Mouse (Mus musculus) lung, postnatal 25 days (tissue): Measurements from ENCODE around the gene Ankfn1.

ENCODE experiments used
- DNase-seq: peaks from one replicate; pipeline ENCODE4 v3.0.0; 2022; ENCODE audit warnings: low spot score

Ankfn1 gene

DNA sequence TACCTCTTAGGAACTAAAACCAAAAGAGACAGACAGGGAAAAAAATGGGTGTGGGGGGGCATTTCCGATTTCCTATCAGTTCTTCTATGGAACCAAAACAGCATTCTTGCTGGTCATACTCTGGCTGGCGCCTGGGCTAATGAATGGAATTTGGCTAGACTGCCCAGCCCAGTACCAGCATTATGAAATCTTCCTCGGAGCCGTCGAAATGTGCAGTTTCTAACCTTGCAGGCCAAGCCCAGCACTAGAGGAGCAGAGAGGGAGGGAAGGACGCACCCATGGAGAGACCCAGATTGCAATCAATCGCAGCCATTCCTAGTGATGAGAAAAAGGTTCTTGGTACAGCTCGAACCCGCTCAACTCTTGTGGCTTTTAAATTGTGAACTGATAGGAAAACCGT, 315.2 kb downstream of the Ankfn1 start:
- no peak for DNase-seq

DNA sequence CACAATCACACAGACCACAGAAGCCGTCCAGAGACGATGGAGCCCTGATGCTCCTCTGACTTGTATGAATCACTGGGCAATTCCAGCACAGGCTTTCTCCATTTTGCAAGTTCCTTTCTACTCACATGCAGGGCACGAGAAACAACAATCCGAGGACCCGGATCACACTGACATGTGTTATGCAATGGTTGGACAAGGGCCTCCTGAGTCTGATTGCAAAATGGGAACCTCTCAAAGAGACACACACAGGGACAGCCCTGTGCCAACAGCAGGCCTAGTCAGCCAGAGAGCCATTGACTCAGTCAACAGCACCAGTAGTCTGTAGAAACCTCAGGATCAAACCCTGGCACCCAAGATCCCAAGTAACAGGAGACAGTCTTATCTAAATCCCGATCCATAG, 318.0 kb downstream of the Ankfn1 start:
- peak; percentile 55 for DNase-seq

DNA sequence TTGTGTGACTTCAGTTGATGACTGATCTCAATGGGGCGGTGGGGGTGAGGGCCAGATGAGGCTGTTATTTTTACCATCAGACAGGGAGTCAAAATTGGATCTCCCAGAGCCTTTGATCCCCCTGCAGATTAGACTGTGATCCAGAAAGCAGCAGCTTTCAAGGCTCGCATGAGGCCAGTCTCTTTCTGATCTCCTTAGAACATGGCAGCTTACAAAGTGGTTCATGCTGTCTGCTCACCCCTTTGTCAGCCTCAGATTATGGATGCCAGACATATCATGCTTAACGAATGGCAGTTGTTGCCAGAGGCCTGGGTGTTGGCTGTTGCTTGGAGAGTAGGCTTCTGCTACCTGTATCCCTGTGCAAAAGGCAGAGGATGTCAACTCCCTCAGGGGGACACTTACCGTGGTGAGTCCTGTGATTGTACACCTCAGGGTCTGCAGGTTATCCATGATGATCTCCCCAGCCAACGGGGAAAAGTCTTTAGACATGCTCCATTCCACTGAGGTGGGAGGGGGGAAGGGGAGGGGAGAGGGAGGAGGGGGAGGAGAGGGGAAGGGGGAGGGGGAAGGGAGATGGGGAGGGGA, 321.7 kb downstream of the Ankfn1 start:
- no peak for DNase-seq

DNA sequence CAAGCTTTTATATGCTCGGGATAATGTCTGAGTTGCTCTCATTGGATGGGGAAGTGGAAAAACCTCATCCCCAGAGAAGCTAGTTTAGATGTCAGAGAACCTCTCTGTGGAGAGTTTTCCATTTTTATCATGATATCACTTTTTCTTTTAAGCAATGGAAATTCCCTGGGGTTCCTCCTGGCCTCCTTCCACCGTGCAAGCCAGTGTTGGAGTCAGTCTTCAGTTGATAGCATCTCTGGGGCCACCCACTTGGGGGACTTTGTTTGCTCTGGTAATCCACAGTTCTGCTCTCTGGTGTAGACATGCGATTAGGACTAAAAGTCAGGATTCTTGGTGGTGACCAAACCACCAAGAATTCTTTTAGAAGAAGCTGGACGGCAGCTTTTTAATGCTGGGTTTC, 322.8 kb downstream of the Ankfn1 start:
- DNase-seq: no peak

DNA sequence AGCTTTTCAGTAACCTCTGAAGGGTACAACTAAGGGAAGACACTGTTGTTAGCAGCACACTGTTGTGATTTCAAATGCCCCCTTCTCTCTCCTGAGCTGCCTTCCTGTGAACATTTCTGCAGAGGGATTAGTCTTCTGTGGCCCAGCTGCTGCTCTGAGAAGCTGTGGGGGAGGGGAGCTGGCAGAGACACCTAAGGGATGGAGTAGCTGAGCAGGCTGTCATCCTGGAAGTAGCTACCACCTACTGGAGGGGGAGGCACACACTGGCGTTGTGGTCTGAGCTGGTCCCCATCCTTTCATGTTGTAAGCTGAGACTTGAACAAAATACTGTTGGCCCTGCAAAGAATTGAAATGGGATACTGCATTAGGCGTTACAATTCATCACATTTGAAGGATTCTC, 324.6 kb downstream of the Ankfn1 start:
- DNase-seq: no peak

DNA sequence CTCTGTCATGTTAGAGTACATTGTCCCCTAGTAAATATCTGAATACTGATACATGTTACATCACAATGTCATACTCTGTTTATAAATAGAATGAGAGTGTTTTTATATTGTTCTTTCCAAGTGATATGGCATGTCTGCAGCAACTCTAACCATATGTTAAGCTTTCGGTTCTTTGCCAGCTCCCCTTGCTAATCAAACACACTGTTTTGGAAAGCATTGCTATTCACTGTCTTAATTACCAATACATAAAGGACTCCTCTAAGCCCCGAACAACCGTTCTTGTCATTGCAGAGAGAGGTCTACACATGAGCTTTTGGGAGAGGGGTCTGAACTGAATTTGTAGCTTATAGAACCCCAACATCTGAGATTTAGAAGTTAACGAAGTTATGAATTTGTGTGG, 327.0 kb downstream of the Ankfn1 start:
- DNase-seq: no peak

DNA sequence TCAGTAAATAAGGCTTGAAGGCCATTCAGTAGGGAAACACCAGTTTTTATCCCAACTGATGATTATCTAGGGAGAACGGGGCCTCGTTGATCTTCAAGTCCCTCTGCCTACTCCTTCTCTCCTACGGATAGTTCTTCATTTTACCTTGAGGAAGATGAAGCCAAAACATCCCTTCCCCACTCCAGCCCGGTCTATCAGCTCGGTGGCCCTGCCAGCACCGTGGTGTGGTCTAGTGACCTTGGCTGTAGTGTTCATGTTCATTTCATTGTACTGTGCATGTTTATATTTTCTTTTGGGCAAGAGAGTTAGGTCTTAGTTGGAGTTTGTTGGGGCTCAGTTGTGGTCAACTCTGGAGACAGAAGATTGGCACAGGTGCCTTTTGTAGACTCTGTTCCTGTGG, 328.5 kb downstream of the Ankfn1 start:
- DNase-seq: no peak

DNA sequence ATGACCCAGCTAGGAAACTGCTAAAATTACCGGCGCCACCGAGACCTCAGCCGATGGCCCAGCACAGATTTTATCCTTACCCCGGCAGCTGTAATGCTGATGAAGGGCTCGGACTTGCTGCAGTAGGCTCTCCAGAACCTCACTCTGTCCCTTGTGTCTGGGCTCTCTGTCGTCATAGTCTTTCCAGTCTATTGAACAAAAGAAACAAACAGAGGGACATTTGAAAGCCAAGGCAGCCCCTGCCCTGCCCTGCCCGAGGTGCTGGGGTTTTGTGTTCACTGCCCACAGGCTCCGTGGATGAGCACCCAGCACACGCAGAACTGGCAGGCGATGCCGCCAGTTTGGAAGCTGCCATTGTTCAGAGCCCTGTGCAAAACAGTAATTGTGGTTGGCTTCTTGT, 330.0 kb downstream of the Ankfn1 start:
- no peak for DNase-seq

DNA sequence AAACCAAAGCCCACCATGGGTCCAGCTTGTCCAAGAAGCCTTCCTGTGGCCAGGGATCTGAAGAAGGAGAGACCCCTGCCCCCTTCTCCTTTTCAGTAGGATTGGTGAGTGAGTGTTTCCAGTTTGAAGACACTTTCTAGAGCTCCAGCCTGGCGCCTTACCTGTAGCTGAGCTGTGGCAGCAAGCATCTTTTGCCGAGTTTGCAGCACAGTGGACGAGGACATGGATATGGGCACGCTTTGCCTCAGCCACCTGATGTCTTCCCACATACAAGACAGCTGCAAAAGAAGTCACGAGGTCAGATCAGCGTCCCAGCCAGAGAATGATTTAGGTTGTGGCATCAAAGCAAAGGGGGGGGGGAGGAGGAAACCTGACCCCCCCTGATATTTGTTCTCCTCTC, 336.9 kb downstream of the Ankfn1 start:
- DNase-seq: no peak

DNA sequence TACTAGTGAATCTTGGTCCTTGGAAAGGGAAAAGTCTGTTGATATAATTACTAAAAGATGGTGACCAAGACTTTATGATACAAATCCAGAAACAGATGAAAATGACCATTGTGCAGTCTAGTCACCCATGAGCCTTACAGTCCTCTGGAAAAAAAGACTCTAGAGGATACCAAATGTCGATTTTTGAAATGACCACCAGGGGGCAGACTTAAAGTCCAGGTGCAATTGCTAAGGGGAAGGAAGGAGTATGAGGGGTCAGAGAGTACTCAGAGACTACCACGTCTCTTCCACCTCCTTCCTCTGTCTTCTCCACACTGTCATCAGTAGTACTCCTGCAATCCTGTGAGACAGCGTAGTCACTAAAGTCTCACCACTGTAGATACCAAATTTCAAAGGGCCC, 353.1 kb downstream of the Ankfn1 start:
- peak; percentile 25 for DNase-seq

DNA sequence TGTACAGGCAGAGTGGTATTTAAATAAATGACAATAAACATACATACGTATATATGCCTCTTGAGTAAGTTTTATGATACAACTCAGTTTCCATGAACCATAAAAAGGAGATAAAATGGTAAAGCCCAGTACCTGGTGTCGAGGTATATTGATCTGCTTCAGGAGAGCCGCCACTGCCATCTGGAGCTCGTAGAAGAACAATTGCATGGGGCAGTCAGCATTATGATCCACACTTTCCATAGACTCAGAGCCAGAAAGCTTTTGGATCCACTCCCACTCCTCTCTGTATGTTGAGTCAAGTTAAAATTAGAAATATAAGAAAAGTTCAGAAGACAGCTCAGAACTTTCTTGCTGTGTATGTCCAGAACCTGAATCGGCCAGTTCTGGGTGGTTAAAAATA, 354.8 kb downstream of the Ankfn1 start:
- no peak for DNase-seq

DNA sequence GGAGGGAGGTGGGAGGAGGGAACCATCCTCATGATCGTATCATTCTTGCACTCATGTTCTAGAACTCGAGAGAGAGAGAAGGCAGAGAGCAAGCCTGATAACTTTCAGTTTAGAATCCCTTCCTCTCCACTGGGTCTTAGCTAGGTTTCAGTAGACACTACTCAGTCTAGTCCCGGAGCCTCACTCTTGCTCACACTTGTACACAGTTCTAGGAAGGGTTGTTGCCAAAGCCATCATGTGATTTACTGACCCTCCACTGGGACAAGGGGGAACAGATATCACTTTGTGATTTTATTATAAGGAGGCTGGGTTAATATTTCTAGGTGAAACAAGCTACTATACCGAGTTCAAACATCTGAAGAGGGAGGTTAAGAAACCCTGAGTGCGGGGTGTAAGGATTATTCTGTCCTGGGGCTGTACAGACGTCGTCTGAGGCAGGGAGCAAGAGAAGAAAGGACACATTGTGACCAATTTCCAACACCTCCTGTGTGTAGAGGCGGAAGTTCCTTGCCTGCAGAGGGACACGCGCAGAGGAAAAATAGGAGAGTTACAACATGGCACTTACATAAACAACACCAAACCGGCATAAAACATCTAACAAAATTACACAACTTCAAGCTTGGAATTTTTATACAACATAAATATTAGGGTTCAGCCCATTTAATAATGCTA, 356.6 kb downstream of the Ankfn1 start:
- DNase-seq: no peak

DNA sequence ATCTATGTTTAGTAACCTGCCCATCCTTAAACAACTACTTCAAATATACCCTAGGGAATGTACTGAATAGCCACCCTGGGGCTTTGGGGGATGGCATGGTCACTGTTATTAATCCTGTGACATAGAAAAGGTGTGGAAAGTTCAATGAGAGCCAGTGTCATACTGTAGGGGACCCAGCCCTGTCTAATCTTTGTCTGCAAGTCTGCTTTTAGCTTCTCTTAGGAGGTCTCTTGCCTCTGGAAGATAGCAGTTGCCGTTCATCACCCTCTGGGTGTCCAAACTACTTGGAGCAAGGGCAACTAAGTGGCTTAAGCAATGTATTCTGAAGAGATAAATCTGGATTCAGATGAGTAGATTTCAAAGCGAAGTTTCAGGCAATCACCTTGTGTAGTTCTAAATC, 357.6 kb downstream of the Ankfn1 start:
- DNase-seq: no peak

DNA sequence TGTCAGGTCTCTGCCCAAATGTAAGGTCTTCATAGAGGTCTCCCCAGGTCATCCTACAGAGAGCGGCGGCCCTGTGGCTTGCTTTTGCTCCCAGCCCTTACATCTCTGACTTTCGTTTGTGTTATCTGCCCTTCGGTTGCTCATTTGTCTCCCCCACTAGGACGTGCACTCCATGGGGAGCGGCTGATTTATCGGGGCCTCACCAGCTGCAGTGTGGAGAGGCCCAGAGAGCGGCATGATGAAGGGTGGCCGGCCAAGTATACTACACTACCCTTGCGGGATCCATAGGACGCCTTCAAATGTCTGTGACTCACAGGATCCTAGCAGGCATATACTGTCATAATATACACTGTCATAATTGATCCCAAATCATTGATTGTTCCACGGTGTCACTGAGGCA, 358.8 kb downstream of the Ankfn1 start:
- DNase-seq: no peak

DNA sequence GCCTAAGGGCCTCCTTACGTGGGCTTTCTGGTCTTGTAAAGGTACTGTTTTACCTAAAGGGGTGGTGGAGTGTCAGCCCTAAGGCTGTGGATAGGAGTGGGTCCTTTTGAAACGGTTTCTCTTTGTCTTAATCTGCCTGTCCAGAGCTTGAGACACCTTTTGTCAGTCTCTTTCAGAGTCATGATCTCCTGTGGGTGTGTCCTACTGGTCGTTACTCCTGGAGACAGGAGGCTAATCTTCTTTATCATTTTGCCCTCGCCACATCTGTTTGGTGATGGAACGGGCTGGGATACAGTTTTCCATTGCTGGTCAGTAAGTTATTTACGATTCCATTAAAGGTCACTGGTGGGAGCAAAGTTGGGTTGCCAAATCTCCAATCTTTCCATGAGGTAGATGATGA, 360.7 kb downstream of the Ankfn1 start:
- no peak for DNase-seq

DNA sequence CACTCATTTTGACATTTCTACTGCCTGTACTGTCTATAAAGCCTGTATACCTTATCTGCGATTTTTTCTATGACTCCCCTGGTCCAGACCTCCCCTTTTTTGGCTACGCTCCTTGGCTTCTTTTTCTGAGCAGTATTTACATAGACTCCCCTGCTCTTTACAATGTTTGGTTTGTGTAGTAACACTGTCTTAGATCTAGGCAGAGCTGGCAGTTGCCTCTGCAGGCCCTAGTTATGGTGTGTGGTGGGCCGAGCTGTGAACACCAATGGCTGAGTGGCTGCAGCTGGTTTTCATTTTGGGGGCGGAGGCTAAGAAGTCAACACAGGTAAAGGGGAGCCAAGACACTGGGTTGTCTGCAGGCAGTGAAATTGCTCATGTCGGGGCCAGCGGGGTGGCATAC, 368.7 kb downstream of the Ankfn1 start:
- DNase-seq: no peak

DNA sequence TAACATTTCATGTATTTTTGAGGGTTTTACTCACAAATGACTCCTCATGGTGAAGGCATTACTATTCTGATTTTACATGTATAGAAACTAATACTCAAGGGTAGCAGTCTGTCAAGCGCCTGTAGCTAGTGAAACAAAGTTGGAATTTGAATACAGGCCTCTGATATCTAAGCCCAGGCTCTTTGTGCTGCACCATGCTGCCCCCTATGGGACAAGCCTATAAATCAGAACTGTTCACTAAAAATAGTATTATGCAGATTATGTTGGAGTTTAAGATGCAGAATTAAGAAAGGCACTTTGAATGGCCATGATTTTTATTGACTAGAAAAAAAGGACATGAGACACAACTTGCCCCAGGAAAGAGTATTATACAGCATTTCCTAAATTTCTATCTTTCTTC, 373.0 kb downstream of the Ankfn1 start:
- no peak for DNase-seq

DNA sequence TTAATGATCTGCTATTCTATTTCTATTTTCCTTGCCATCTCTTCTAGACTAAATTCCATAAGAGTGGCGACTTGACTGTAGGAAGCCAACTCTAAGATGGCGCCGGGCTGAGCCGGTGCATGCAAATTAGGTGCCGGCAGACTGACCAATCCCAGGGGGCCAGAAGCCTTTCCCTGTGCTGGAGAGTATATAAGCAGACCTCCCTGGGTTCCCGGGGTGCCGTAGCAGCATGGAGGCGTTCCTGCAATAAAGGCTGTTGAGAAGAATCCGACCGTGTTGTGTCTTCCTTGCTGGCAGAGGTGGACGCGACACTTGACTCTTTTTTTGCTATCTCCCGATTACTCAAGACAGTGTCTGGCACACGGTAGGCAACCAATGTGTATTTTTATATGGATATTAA, 374.0 kb downstream of the Ankfn1 start:
- DNase-seq: no peak

DNA sequence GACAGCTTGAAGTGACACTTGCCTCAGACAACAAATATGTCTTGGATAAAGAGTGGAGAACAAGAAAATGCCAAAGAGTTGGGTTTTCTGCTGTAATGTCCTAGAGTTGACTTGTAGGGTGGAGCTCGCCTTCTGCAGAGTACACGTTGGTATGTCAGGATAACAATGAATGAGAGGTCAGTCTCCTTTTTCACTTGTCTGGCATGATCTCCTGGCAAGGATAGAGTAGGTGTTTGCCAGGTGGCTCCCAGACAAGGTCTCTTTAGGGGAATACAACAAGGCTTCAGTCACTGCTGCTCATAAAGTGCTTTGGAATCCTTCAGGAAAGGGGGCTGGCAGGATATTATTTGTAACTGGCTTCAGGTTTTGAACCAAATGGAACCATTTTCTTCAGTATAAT, 388.6 kb downstream of the Ankfn1 start:
- no peak for DNase-seq

DNA sequence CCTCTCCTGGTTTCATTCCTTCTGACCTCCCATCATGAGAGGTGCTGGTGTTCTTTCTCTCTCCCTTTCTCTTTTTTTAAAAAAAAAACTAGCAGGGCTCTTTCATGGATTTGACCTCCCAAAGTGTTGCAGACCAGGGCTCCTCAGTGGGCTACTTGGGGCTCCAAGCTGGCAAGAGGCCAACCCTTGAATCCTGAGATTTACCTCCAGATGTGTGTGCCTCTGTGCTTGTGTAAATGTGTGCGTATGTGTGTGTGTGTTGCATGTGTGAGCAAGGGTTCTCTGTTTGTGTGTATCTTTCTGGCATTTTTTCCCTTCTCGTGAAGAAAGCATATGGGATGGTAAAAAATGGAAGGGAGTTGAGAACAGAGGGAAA, 394.8 kb downstream of the Ankfn1 start:
- no peak for DNase-seq

DNA sequence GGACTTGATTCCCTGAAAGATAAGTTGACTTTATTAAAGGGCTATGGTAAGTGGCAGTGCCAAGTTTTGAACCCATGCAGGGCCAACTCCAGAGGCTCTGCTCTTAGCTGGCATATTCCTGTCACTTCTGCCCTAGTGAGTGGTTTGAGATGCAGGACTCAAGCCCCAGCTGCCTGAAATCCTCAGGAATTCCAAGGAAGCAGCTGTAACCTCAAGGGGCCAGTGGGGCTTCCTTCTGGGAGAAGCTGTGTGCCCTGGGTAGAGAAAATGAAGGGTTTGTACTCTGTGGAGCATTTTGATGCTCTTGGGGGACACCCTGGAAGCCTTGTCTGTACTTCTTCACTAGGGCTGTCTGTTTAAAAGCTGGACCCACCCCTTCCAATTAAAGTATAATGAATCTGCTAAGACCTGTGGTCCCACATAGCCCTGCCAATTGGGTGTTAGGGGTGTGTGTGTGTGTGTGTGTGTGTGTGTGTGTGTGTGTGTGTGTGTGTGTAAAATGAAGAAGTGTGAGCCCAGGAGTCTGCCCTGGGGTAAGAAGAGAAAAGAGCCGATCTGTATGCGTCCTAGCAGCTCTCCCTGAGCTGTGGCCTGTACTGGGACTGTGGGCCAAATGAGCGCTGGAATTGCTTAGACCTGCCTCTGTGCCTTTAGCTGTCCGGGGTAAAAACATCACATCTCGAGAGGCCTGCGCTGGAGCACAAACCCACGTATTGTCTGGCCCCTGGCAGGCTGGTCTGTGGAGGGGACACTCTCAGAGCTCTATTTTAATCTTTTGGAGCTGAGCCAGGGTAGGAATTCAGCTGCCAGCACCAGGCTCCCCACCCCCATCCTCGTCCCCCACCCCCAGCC, 395.4 kb downstream of the Ankfn1 start:
- no peak for DNase-seq

DNA sequence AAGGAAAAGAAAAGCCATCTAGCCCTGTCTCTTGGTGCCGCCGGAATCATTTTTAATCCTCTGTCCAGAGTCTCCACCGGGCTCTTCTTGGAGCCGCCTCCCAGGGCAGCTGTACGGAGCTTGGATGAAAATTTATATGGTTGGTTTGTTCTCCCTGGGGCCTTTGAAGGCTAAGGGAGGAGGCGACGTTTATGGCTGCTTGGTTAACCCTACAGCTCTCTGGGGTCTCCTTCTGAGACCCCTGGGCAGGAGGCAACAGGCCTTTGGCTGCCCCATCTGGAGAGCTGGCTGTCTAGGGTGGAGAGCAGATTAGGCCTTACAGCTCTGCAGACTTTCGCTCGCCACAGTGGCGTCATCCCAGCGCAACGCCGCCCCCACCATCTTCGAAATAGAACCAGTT, 406.5 kb downstream of the Ankfn1 start:
- no peak for DNase-seq

DNA sequence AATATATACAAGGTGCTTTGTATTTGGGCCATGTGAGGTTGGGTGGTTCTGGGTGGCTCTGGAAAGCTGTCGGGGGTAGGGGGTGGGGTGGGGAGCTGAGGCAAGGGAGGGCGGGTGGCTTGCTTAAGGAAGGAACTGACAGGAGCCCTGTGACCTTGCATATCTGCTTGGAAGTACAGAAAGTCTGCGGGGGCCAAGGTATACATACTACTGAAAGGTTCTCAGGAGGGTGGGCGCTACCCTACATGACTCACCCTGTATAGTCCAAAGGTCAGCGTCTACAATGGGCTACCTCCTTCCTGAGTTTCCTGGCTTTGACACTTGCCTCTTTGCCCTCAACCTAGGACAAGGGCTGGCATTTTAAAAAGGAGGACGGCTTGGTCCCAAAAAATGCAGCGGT, 407.1 kb downstream of the Ankfn1 start:
- no peak for DNase-seq

DNA sequence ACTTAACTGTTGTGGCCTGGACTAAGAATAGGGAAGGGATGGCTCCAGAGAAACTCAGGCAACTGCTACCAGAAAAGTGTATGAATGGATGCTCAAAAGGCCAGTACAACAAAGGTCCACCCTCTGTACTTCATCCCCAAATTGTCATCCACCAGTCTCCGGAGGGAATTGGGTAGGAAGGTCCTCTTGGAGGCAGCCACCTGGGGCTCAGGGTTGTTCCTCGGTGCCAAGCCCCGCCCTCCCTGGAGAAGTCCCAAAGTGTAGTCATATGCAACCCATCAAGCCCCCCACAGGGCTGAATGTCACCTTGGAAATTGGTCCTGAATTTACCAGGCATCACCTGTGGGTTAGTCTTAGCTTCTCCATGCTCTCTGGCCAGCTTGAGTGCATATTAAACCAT, 413.5 kb downstream of the Ankfn1 start:
- no peak for DNase-seq
